Mouse (Mus musculus): ENCODE measurements at regions not wholly inside any gene's neighbourhood (a gene's known extent, or its start where the extent isn't known, plus 50 kb on each side); places are given as distances from the start of the nearest gene placed in this dataset.

DNA sequence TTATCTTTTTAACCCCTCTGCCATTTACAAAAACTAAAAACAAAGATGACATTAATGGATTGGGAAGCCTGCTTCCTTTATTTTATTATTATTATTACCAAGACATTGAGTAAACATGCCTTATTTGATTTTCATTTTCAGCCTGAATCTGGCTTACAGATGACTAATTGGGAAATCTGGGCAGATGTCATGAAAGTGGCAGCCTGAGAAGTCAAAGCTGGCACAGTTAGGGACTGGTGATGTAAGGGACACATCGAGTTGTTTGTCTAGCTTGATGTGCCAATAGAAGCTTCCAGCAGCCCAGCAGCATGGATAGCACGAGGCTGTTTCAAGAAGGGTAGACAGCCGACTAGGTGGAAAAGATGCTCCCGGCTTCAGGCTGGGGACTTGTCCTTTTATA is 197.2 kb upstream of the 1810046K07Rik start:
- no peak for DNase-seq

DNA sequence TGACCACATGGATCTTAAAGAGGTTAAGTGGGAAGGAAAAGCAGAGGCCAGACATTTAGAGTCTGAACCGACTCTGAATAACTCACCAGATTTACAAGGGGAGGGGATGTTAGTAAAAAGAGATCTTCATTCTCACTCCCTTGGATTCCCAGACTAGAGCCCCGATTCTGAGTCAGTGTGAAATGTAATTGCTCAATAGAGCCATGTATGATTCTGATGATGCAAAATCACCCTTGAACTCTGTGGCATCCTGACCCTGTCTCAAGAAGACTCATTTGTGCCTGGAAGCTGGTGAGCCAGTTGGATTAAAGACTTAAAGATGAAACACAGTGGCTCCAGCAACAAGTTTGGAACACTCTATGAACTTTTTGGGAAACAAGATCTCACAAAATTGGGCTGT is 210.2 kb upstream of the 1810046K07Rik start:
- DNase-seq, result no peak

DNA sequence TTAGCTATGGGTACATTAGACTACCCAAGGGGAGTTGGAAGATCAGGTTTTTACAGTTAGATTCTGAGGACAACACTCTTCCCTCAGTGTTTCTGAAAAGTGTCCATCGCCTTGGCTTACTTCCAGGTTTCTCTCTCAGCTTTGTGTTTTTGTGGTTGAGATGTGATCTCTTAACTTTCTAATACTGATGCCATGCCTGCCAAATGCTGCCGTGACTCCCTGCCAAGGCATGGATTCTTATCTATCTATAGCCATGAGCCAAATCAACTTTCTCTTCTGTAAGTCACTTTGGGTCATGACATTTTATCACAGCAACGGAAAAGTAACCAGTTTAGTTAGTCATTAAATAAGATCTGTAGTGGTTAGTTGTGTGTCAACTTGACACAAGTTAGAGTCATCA is 213.2 kb upstream of the 1810046K07Rik start:
- DNase-seq, result no peak

DNA sequence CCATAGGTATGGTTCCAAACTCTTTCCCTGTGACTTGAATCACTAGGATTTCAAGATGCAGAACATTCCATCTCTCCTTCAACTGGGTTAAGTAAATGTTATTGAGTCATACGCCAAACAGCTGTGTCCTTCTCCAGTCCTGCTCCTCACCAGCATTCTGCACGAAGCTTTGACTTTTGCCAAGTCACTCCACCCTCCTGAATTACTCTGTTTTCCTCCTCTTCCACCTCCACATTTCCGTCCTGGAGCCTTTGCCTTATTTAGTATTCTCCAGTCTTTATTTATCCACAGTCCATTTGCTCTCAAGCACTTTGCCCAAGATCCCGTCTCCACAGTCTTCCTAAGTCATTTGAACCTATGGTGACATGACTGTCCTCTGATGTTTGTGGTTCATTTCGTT is 193.1 kb upstream of the Arhgap20 start:
- no peak for DNase-seq

DNA sequence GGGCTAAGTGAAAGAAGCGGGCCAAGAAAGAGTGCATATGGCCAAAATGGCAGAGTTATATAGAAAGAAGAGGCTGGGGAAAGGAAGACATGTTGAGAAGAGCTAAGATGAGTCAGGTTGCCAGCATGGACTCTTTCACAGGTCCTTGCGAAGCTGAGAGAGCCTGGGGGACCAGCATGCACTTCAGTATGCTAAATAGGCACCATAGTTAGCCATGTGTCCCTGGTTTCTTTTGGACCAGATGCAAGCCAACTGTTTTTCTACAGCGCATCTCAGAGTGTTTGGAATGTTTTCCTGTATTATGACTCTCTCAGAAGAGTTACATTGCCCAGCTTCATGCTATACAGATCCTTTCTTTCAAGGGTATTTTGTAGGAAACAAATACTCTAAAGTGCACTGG is 183.5 kb upstream of the Arhgap20 start:
- DNase-seq, result no peak

DNA sequence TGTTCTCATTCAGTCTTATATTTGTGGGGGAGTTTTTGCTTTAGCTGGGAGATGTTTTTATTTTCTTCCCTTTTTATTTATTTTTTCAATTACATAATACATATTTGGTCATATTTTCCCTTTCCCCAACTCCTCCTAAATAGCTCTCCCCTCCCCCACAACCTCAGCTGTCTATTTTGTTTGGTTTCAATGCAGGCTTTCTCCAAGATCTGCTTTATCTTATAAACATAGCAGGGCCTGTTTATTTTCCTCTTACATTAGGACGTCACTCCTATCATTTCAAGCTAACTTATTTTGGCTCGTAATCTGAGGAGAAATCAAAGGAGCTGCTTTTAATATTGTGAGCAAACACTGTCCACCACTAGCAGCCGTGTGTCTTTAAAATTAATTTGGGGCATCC is 171.4 kb upstream of the Arhgap20 start:
- no peak for DNase-seq

DNA sequence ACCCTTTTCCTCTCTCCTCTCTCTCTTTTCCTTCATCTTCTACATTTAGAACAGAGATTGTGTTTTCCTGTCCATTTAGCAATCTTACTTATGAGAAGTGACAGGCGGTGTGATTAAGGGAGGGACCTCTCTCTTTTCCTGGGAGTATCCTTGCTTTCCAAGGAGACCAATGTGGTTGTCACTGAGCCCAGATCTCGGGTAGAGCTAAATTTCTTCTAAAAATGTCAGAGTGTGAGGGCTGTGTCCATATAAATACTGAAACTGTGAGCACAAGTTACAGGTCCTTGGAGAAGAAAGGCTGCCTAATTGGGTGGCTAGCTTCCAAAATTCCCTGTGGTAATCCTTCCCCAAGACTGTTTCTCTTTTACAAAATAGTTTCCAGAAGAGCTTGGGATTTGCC is 166.4 kb upstream of the Arhgap20 start:
- DNase-seq, result no peak

DNA sequence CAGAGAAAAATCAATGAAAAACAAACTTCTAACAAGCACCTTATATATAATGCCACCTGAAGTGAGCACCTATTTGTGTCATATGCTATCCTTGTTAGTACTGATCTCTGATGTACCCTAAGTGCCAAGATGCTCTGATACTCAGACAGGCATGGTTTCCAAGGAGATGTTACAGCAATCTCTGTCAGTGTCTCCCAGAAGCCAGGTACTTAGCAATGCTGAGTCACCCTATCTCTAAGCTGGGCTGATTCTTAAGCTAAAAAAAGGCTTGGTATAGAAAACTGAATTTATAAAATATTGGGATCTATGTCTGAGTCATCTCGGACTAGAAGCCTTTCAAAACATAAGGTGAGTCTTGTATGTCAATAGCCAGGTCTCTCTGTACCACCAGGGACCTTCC is 157.0 kb upstream of the Arhgap20 start:
- no peak for DNase-seq

DNA sequence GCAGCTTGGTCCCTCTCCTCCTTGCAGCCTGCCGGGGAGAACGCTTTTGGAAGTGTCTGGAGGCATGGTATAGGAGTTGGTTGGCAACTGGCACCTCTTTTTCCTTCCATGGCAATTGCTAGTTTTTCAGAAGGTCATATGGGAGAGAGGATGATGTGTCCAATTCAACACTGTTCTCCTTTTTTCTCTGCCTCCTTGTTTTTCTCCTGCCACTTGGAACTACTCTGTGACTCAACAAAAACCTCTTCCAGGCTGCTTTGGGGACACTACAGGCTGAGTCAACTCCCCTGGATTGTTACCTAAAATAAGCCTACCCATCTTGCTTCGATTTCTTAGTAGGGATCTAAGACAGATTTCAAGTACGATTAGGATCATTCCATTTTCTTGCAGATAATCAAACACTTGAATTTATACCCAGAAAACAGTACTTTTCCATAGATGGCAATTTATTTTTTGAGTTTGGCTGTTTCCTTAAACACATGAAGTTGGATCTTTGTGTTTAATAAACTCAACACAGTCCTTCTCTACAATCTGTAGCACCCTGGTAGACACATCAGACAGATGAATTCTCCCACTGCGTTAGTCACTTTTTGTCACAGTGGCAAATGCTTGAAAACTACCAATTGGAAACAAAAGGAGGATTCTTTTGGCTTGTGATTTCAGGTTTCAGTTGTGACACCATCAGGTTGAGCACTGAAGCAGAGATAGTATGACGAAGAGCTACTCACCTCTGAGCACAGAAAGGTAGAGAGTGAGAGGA is 156.3 kb upstream of the Arhgap20 start:
- no peak for DNase-seq

DNA sequence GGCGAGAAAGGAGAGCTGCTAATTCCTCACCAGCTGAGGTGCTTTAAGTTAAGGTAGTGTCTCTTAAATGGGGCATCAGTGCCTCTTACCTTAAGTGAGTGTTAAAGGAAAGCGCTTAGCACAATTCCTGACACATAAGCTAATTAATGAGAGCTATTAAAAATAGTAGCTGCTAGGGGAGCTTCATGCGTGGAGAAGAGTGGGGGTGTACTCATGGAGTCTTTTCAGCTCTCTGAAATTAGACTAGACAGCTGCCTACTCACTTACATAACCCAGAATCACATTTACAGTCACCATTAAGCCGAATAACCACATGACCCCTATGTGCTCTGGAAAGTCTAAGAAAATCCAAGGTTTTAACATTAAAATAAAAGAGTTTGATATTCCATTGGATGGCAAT is 139.0 kb upstream of the Arhgap20 start:
- DNase-seq, result no peak

DNA sequence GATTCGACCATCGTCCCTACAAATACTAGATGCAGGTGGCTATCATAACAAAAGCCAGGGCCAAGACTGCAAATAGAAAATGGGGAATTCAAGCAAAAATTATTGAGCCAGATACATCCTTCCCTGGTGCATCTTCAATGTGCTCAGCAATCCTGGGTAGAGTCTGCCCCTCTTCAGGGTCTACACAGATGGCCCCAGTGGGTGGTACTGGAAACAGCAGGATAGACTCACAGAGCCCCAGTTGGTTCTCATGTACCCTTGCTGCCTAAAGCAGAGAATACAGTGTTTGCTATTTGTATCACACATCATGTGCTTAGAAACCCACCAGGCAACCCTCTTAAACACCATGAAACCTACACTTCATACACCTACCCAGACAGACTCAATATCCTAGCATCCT is 129.0 kb upstream of the Arhgap20 start:
- no peak for DNase-seq

DNA sequence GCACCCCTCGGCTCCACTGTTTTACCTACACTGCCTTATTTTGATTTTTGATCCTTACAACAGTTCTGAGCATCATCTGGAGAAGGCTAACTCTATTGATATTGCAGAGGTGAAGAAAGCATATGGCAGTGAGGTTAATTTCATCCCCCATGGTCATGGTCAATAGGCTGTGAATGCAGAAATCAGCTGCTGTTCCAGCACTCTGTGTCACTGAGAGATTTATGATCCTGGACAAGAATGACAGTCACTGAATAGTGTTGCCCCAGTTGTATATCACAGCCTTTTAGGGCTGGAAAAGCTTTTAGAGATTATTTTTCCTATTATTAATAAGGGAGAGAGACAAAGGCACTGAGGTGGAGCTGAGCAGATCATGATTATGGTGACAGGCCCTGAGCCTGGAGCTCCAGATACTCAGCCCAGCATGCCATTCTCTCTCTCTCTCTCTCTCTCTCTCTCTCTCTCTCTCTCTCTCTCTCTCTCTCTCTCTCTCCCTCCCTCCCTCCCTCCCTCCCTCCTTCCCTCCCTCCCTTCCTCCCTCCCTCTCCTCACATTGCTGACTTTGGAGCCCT is 128.5 kb upstream of the Arhgap20 start:
- DNase-seq, result no peak

DNA sequence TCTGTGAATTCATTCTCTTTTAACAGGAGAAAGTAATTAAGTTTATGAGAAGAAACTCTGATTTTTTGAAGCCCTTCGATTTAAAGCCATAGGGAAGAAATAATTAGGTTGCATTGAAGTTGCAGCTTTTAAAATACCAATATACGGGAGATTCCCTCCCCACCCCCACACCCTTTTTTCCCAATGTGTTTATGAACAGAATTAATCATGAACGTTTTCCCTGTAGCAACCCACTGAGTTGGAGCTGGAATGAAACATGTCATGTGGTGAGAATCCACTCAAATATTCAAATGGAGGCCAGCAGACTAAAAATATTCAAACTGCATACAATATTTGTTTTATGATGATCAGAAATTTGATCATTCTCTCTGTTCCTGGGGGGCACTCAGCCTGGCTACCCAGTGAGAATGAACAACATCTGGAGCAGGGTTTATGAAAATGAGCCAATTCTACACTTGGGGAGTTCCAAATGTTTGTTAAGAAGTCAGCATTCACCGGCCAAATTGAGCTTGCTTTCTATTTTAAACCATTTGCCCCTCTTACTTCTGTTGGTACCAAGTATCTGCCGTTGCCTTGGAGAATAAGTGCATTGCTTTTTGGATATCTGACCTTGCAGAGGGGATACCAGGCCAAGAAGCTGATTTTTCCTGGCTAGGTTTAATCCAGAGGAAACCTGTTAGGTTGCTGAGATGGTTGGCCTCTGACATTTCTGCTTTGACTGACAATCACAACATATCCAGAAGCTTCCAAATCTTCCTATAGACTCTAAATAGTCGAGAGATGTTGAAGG is 127.8 kb upstream of the Arhgap20 start:
- DNase-seq, result no peak

DNA sequence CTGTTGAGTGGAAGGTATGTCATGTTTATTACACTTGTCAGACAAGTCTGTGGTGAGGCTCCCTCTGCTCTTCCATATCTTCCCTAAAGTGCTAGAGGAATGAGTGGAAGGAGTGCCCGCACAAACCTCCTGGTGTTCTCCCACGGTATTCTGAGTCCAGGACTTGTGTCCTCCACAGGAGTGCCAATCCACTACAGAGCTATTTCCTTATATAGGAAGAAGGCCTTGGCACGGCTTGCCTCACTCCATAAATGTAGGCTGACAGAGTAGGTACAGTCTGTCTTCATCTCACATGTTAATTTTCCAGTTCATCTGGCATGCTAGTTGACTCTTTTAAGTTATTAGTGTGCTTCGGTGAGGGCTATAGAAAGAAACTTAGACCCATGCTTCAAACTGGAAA is 123.4 kb upstream of the Arhgap20 start:
- DNase-seq, result no peak

DNA sequence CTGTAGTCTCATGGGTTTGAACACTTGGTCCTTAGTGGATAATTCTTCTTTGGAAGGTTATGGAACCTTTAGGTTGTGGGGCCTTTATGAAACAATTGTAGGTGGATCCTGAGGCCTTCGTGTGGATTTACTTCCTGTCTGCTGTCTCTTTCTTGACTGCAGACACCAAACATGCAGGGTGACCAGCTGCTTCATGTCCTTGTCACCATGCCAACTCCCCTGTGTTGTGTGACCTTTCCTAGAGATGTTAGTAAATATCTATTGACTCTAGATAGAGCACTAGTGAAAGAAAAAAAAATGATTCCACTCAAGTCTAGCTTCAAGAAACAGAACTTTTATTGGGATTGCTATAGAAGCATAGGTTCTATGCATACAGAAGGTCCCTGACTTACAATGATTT is 119.7 kb upstream of the Arhgap20 start:
- DNase-seq, result no peak

DNA sequence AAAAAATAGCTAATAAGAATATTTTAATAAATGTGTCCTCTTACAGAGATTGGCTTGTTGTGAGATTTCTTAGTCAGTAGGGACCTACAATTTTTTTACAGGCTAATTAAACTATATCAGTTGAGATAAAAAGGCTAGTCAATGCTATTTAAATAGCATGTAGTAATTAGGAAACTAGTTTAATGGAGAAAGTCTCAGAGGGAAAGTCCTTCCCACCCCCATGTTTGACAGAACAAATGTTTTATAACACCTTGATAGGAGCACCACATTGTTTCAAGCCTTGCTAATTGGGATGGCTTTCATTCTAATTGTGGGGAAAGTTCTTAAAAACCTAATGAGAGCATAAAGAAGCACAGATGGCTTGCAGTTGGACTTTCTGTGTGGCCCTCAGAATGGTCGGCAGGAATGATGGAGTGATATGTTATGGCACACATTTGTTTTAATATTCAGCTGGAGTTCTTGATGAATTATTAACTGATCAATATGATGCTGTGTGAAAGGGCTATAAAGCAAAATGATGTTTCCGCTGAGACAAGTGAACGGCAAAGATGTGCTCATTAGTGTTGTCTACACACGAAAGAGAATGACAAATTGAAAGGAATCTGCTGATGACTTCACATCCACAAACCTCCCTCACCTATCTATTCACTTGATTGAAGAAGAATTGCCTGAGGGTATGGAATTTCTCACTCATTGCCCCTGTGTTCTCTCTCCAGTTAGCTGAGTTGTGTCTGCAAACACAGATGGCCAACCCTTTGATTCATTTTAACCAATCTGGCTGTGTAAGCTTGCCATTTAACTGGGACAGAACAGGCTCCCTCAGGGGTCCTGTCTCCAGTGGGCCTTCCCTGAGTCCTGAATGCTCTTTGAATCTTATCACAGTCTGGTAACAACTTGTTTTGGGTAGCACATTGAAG is 111.5 kb upstream of the Arhgap20 start:
- DNase-seq, result no peak

DNA sequence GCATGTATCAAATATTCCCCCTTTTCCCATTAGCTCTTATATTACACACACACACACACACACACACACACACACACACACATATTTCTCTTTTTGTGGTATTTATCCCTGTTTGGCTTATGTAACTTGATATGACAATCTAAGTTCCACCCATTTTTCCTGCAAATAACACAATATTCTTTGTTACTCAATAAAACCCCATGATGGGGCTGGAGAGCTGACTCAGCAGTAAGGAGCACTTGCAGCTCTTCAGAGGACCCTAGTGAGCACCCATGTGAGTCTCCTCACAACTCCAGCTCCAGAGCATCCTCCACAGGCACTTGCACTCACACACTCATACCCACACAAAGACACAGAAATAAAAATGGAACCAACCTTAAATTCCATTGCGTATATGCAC is 110.5 kb upstream of the Arhgap20 start:
- no peak for DNase-seq

DNA sequence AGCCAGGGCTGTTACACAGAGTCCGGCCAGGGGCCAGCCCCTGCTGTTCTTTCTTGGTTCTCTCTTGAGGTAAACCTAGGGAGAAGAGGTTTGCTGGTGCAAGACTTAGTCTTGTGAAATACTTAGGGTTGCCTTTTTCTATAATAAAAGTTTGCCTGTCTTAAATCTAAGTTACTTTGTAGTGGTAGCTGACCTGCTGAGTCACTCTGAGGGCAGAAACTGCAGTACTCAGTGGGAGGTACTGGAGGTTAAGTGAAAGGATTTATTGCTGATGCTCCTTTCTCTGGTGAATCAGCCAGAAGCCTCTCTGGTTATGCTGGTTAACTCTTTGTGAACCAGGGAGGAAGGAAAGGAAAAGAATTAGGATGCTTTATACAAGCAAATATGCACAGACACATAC is 107.3 kb upstream of the Arhgap20 start:
- no peak for DNase-seq

DNA sequence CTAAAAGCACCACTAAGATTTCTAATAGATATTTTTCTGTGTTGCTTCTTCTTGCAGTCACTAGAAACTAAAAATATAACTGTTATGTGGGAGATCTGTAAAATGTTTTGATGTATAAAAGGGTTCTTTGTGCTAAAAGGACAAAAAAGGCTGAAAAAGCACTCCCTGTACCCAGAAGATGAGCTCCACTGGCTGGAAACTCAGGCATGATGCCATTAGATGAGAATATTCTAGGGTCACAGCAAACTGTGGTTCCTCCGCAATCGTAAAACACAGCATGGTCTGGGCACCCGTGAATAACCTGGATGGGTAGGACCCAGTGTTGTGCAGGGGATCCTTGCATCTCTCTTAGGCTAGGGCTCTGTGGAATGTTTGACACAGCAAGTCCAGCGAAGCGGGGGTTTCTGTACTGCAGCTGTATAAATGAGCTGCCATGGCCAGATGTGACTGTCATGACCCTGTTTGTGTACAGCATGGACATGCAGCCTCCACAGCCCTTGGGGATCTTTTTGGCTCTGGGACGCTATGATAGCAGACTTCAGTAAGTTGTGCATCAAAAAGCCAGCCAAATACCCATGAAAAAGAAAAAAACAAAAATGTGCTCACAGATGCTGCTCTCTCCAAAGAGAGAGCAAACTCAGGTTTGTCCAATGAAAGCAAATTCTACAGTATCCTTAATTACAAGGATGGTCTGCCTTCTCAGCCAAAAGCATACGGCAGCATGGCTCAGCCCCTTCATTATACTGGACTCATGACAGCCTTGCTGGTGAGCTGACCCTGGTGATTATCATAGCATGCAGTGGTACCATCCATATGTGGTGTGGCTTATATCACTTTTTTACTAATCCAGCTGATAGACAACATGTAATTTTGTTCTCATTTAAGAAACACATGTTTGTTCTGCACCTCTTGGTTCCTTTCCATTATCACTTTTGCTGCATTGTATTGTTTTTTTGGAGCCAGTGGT is 103.9 kb upstream of the Arhgap20 start:
- DNase-seq, result no peak

DNA sequence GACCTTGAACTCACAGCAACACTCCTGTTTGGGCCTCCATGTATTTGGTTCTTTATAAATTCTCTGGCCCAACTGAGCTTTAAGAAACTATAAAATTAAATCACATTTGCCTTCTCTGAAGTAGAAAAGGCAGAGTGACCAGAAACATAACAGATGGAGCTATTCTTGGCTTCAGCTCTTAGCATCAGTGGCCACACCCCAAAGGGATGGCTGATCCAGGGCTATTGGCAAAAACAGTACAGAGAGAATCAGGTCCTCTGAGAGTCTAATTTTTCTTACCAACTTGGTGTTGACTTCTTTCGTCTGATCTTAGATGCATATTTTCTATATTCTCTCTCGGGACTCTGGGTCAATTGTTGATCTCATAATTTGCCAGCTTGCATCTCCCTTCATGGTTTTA is 103.2 kb upstream of the Arhgap20 start:
- DNase-seq, result no peak

DNA sequence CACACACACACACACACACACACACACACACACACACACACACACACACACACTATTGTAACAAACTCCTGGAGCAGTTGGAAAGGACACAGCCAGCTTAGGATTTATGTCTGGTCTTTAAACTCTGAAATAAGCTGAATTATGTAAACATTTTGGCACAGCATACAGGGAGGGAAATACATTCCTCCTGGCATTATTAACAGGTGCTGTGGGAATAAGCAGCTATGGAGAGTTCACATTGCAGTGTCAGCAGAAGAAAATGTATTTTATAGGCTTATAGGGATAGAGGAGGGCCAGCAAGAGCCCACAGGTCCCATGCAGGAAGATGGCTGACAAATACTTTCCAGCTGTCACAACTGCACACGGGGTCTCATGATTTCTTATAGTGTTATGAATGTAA is 100.8 kb upstream of the Arhgap20 start:
- DNase-seq, result no peak

DNA sequence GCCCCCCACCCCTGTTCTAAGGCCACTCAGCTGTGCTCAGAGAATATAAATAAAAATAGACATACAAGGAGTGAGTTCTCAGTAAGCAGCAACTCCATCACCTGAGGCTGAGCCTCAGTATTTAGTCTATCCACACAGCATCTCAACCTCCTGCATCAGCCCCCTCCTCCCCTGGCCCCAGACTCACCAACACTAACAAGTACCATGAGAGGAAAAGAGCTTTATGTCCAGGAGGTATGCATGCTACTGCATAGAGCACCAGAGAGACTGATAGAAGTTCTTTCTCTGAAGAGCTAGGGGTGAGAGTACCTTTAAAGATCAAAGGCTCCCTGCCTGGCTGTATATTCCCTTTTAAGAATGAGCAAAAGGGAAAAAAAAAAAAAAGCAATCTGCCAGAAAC is 100.3 kb upstream of the Arhgap20 start:
- DNase-seq, result no peak

Measured in thymus, adult 18-20 months (tissue).